Mouse (Mus musculus) CH12.LX (cell line): ENCODE data around the gene Chst8. TPM values are rescaled to one million over a fixed set of nuclear protein-coding genes. Genes with fewer than 3 reads are reported as not detected.

Experiments used
- DNase-seq: peaks from one replicate; pipeline ENCODE4 v3.0.0-alpha.2; 2013; ENCODE audit errors: extremely low read depth
- H3K27ac ChIP-seq: 2 replicates; pipeline ENCODE4 v1.5.1; 2012; ENCODE audit warnings: low read depth, mild to moderate bottlenecking, control low read depth, moderate library complexity; ENCODE audit not compliant: insufficient read depth
- H3K27me3 ChIP-seq: replicated peaks from 2 replicates; pipeline ENCODE3; 2012; ENCODE audit warnings: inconsistent platforms
- H3K36me3 ChIP-seq, 2 experiments: replicated peaks in 1 of 2; 2 replicates each; pipeline versions ENCODE3 to v1.6.1; 2012; ENCODE audit warnings: inconsistent platforms in 1 of 2, low read length in 1 of 2, mild to moderate bottlenecking in 1 of 2, mixed read lengths in 1 of 2, moderate library complexity in 1 of 2; ENCODE audit not compliant: control insufficient read depth in 1 of 2, insufficient read depth in 1 of 2
- H3K4me1 ChIP-seq, 2 experiments: 2 replicates each; pipeline ENCODE4 v1.6.1; 2012; ENCODE audit warnings: inconsistent platforms in 1 of 2, moderate library complexity in 1 of 2; ENCODE audit not compliant: insufficient read depth in 2 of 2, control insufficient read depth in 1 of 2
- H3K4me2 ChIP-seq: 2 replicates; pipeline ENCODE4 v1.6.1; 2012; ENCODE audit warnings: low read depth, mild to moderate bottlenecking, control low read depth; ENCODE audit not compliant: poor library complexity, insufficient read depth, severe bottlenecking
- H3K4me3 ChIP-seq, 3 experiments: fragments of 150-350 bp in 1 of 3; sonication (generic) in 1 of 3; replicated peaks in 1 of 3; 2 replicates each; pipeline versions ENCODE3 to v1.5.1; 2011 to 2012; ENCODE audit warnings: low read depth in 2 of 3, low read length in 2 of 3, mild to moderate bottlenecking in 2 of 3, moderate library complexity in 2 of 3, control low read depth in 1 of 3, improper control_type of control experiment in 1 of 3, inconsistent platforms in 1 of 3, mixed read lengths in 1 of 3; ENCODE audit not compliant: poor library complexity in 1 of 3
- H3K79me2 ChIP-seq: replicated peaks from 2 replicates; pipeline ENCODE4 v1.6.1; 2012; ENCODE audit warnings: mild to moderate bottlenecking, moderate library complexity; ENCODE audit not compliant: control insufficient read depth, poor library complexity, insufficient read depth, severe bottlenecking; ENCODE audit errors: extremely low read depth
- H3K9ac ChIP-seq: 2 replicates; pipeline ENCODE4 v1.6.1; 2012; ENCODE audit warnings: low read depth, mild to moderate bottlenecking, control low read depth, moderate library complexity; ENCODE audit not compliant: insufficient read depth
- H3K9me3 ChIP-seq: replicated peaks from 2 replicates; pipeline ENCODE3; 2012; ENCODE audit warnings: low read length, inconsistent platforms, mixed read lengths
- BHLHE40 ChIP-seq: IDR thresholded peaks from 2 replicates; pipeline ENCODE4 v1.6.1; 2011; ENCODE audit warnings: mild to moderate bottlenecking, low read depth, low read length, improper control_type of control experiment
- E2F4 ChIP-seq: IDR thresholded peaks from 2 replicates; pipeline ENCODE4 v1.6.1; 2011; ENCODE audit warnings: low read depth, low read length, improper control_type of control experiment; ENCODE audit not compliant: insufficient replicate concordance
- ELF1 ChIP-seq: IDR thresholded peaks from 2 replicates; pipeline ENCODE4 v1.6.1; 2014; ENCODE audit warnings: low read depth, mild to moderate bottlenecking, inconsistent platforms, low read length, improper control_type of control experiment
- EP300 ChIP-seq: IDR thresholded peaks from 2 replicates; pipeline ENCODE4 v1.6.1; 2011; ENCODE audit warnings: low read length, improper control_type of control experiment
- GABPA ChIP-seq: IDR thresholded peaks from 2 replicates; pipeline ENCODE4 v1.6.1; 2012; ENCODE audit warnings: low read depth, low read length, improper control_type of control experiment, inconsistent platforms; ENCODE audit not compliant: insufficient replicate concordance
- JUN ChIP-seq: IDR thresholded peaks from 2 replicates; pipeline ENCODE4 v1.6.1; 2011; ENCODE audit warnings: low read depth, mild to moderate bottlenecking, low read length, improper control_type of control experiment, moderate library complexity; ENCODE audit not compliant: insufficient read depth
- JUND ChIP-seq: conservative IDR thresholded peaks from 2 replicates; pipeline ENCODE4 v1.6.1; 2011; ENCODE audit warnings: low read depth, low read length, improper control_type of control experiment
- KAT2A ChIP-seq: IDR thresholded peaks from 2 replicates; pipeline ENCODE4 v1.6.1; 2012; ENCODE audit warnings: low read length, improper control_type of control experiment, inconsistent platforms; ENCODE audit not compliant: insufficient replicate concordance
- MAZ ChIP-seq: IDR thresholded peaks from 2 replicates; pipeline ENCODE4 v1.6.1; 2012; ENCODE audit warnings: low read depth, mild to moderate bottlenecking, inconsistent platforms, low read length, improper control_type of control experiment, moderate library complexity
- MYC ChIP-seq: IDR thresholded peaks from 2 replicates; pipeline ENCODE4 v1.6.1; 2011; ENCODE audit warnings: low read depth, mild to moderate bottlenecking, improper control_type of control experiment, low read length
- NELFE ChIP-seq: IDR thresholded peaks from 2 replicates; pipeline ENCODE4 v1.6.1; 2011; ENCODE audit warnings: low read depth, low read length, improper control_type of control experiment
- RAD21 ChIP-seq: IDR thresholded peaks from 2 replicates; pipeline ENCODE4 v1.6.1; 2011; ENCODE audit warnings: low read depth, mild to moderate bottlenecking, low read length, improper control_type of control experiment, moderate library complexity
- SIN3A ChIP-seq: IDR thresholded peaks from 2 replicates; pipeline ENCODE4 v1.6.1; 2012; ENCODE audit warnings: low read length, improper control_type of control experiment, inconsistent platforms
- SMC3 ChIP-seq: IDR thresholded peaks from 2 replicates; pipeline ENCODE4 v1.6.1; 2011; ENCODE audit warnings: low read depth, low read length, improper control_type of control experiment
- TCF12 ChIP-seq: IDR thresholded peaks from 2 replicates; pipeline ENCODE4 v1.6.1; 2014; ENCODE audit warnings: low read depth, mild to moderate bottlenecking, inconsistent platforms, low read length, improper control_type of control experiment
- USF1 ChIP-seq: IDR thresholded peaks from 2 replicates; pipeline ENCODE4 v1.6.1; 2014; ENCODE audit warnings: low read depth, mild to moderate bottlenecking, inconsistent platforms, low read length, improper control_type of control experiment
- USF2 ChIP-seq: conservative IDR thresholded peaks from 2 replicates; pipeline ENCODE4 v1.6.1; 2011; ENCODE audit warnings: low read depth, low read length, improper control_type of control experiment
- ZKSCAN1 ChIP-seq: IDR thresholded peaks from 2 replicates; pipeline ENCODE4 v1.6.1; 2012; ENCODE audit warnings: low read depth, inconsistent platforms, low read length, improper control_type of control experiment, borderline replicate concordance
- dilution Hi-C: fragments of 300-500 bp; cut with MboI; formaldehyde crosslinking; loops from 2 replicates; pipeline ENCODE4 v1.14.3; 2020; ENCODE audit warnings: low sequenced_read_pairs; ENCODE audit not compliant: extremely low pct_unique_long_range_greater_than_20kb, extremely low pct_ligation_motif_present
- in situ Hi-C: fragments of 300-500 bp; cut with MboI; formaldehyde crosslinking; loops from 3 replicates; pipeline ENCODE4 v1.14.3; 2019; ENCODE audit warnings: low sequenced_read_pairs, low pct_ligation_motif_present, low pct_unique_long_range_greater_than_20kb, mixed read lengths
- polyA plus RNA-seq: library from polyadenylated mRNA; unstranded; fragments of >175 nt; gene quantifications from 2 replicates; pipeline ENCODE4 v1.2.1, GENCODE M21; 2012; ENCODE audit warnings: low read depth; ENCODE audit not compliant: insufficient read length
- total RNA-seq, 2 experiments: library from RNA; depleted of rRNA; stranded (reverse); fragments of 300-350 nt in 1 of 2; fragments of >200 nt in 1 of 2; gene quantifications; 2 replicates each; pipeline ENCODE4 v1.2.3; 2012 to 2014

The Chst8 gene
- total and polyA plus RNA-seq, 3 experiments, result 0.13 to 0.27 (median 0.16) TPM

- Histone ChIP-seq H3K27me3 (no peaks in the 10 kb centered on the region), H3K4me3 (no peak overlapping the region), H3K4me2 (no peak overlapping the region), H3K27ac (no peak overlapping the region), H3K4me1 (no peaks in the 10 kb centered on the region), H3K79me2 (no peaks in the 10 kb centered on the region), H3K9me3 (peaks cover 4% of the 10 kb centered on the region), H3K9ac (no peak overlapping the region), H3K36me3 (no peaks in the 10 kb centered on the region)
- dilution Hi-C loops (no loop called here), in situ Hi-C loops (loop anchor here (10.0 to 25.0 kb wide), 3 partner anchors 150 to 400 kb away; partner anchors contain the start of gene Gm6096)
- TF ChIP-seq RAD21 (no peak), MYC (no peak), ZKSCAN1 (no peak), JUND (no peak), SIN3A (no peak), USF2 (no peak), MAZ (no peak), TCF12 (no peak), USF1 (no peak), EP300 (no peak), E2F4 (no peak), ELF1 (no peak), BHLHE40 (no peak), JUN (no peak), SMC3 (no peak), NELFE (no peak)
- no peak for DNase-seq
Observed at GRCm38 (mm10) chr7:34662227-34662626, 150.3 kb downstream of the Chst8 start.

GRCm38 (mm10) chr7:34659386-34660085, 153.0 kb downstream of the Chst8 start:
- Histone ChIP-seq H3K9ac (no peak overlapping the region), H3K9me3 (no peaks in the 10 kb centered on the region), H3K36me3 (no peaks in the 10 kb centered on the region), H3K27ac (no peak overlapping the region), H3K79me2 (no peaks in the 10 kb centered on the region), H3K27me3 (no peaks in the 10 kb centered on the region), H3K4me2 (no peak overlapping the region), H3K4me3 (no peak overlapping the region), H3K4me1 (no peaks in the 10 kb centered on the region)
- TF ChIP-seq GABPA, result no peak
- TF ChIP-seq KAT2A, result no peak
- TF ChIP-seq MYC, result no peak
- no peak for DNase-seq
- dilution Hi-C loops, result no loop called here
- in situ Hi-C loops, result loop anchor here (10.0 to 25.0 kb wide), 3 partner anchors 147 to 397 kb away; partner anchors contain the start of gene Gm6096
